Mouse (Mus musculus): ENCODE data around the gene Acsbg2.

DNA sequence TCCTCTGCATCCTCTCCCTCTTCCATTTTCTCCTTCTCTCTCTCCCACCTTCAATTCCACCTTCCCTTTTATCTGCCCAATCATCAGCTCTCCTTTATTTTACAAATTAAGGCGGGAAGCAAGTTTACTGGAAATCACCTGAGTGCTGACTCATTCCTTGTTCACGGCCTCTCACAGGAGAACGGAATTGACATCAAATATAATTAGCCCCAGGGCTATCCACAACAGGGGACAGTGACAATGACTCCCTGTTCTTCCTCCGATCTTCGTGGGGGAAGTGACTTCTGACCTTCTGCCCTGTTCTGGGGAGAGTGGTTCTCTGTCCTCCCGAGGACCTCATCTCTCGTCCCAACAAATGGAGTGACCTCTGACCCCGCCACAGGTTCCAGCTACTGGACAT, 2.7 kb upstream of the Acsbg2 start:
- TF ChIP-seq CTCF (IDR thresholded peaks at IDR 0.05; ENCODE audit: low read depth, low read length) (no peak), POLR2A (IDR thresholded peaks at IDR 0.05; ENCODE audit: borderline replicate concordance, low read depth, low read length) (no peak)

All from bone marrow macrophage, adult 2 months (primary cell).